Mouse (Mus musculus) layer of hippocampus, adult 9-11 months (tissue): ENCODE data around the gene 1700023F06Rik.
"Not testable (repeated sequence)": the region's sequence is repeated elsewhere in the genome, so short reads cannot be mapped to it uniquely, and the experiment has no call there.

Experiments
- DNase-seq: peaks from one replicate; pipeline ENCODE4 v3.0.0; 2022

1700023F06Rik gene

DNA sequence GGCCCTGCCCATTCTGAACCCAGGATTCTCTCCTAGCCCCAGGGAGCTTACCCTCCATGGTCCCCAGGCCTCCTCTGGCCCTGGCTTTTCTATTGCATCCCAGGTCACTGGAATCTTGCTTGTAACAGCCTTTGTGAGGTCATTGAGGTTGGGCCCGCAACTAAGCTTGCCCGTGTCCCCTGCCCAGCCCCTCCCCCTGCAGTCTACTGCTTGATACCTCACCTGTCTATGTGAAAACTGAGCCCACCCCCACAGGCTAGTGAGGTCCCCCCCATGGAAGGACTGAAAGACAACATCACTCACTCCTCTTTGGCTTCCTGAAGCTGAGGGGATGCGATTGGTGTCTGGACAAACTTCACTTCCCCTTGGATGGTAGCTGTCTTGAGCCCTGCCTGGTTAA is at the start of gene 1700023F06Rik:
1700023F06Rik (minus strand) TSS at position 101 of the 400 bp plus-strand sequence.
- no peak for DNase-seq

DNA sequence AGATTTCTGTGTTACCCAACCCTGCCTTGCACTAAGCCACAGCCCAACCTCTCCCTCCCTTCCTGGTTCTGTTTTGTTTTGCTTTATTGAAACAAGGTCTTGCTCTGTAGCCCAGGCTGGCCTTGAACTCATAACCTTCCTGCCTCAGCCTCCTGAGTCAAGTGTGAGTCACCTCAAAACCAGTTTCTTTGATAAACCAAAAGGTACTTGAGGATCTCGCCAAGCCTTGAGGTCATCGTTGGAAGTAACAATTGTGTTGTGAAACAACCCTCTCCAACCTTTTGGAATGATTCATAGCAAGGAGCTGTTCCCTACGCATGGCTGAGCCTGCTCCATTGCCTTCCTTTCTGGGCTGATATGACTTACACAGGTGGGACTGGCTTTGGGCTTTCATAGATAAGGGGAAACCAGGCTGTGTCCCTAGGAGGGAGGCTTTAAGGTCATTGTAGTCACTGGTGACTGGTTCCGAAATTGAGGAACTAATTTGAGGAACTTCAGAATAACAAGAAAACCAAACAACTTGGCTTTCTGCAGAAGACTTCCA is 49.7 kb upstream of the 1700023F06Rik start:
- DNase-seq, result no peak

DNA sequence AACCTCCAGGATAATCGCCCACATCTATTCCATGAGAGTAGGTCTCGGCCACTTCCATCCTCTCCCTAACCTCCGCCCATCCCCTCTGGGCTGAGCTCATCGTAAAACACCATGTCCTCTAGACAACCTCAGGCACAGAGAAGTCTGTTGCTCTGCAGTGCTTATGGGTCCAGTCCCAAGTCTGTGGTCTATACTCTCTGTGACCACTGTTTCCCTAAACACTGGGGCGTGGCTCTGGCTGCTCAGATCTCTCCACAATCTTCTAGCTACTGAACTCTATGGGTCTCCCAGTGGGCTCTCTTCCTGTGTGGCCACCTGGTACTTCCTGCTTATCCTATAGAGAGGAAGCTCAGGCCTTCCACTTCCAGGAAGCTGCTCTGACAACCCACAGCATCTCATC is 45.2 kb upstream of the 1700023F06Rik start:
- no peak for DNase-seq

DNA sequence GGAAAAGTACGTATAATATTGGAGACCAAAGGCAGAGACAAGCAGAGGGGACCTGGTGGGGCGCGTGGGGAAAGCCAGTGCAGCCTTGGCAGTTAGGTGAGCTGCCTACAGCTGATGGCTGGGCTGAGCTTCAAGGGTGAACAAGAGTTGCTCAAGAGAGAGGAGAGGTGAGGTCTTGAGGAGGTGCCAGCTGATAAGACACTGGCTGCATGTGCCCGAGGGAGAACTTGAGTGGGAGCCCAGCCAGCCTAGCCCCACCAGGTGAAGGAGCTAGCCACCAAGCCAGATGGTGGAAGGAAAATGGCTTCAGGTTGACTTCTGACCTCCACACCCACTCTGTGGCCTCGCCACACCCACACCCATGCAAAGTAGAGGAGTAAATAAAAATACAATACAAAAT is 44.0 kb upstream of the 1700023F06Rik start:
- no peak for DNase-seq

DNA sequence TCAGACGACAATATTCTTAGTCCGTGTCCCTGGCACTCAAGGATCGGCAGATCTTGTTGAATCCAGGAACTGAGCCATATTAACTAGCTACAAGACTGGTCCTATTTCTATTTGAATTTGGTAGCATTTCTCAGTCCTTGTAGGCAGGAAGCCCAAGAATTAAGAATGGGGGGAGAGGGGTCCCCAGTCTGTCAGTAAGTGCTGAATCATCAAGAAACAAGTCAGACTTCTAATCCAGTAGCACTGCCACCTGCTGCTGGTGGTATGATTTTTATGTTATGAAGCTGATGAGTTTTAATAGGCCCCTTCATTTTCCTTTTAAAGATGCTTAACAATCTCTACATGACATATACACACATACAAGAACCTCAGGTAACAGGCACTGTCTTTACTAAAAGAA is 42.0 kb upstream of the 1700023F06Rik start:
- DNase-seq, result no peak

DNA sequence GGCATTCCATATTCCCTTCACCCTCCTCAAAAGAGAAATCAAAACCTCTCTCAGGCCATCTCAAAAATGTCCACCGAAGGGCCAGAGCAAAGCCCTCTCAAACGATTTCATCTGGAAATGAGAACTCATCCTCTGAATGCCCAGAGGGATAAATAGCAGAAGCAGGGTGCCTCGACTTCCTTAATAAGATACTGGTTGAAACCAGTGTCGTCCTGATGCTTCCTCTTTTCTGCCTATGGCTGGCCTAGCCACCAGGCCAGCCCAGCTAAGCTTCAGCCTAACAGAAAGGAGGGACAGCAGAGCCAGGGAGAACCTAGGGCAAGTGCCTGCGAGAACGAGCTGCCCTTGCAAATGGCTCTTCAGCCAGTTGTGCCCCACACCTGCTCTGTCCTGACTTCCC is 41.2 kb upstream of the 1700023F06Rik start:
- DNase-seq, result peak; percentile 49

DNA sequence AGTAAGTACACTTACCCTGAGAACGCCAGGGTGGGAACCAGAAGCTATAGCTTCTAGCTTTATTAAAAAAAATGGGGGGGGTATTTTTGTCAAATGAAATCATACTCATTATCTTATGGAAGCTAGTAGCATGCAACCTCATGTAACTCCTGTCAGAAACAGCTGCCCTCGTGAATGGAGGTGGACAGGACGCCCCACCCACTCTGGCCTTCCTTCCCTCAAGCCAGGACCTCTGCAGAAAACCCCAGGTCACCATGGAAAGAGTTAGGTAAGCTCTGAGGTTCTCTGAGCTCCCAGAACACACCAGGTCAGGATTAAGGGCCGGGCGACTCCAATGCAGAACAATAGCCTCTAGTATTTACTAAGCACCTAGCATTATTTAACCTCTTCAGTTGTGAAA is 40.5 kb upstream of the 1700023F06Rik start:
- no peak for DNase-seq

DNA sequence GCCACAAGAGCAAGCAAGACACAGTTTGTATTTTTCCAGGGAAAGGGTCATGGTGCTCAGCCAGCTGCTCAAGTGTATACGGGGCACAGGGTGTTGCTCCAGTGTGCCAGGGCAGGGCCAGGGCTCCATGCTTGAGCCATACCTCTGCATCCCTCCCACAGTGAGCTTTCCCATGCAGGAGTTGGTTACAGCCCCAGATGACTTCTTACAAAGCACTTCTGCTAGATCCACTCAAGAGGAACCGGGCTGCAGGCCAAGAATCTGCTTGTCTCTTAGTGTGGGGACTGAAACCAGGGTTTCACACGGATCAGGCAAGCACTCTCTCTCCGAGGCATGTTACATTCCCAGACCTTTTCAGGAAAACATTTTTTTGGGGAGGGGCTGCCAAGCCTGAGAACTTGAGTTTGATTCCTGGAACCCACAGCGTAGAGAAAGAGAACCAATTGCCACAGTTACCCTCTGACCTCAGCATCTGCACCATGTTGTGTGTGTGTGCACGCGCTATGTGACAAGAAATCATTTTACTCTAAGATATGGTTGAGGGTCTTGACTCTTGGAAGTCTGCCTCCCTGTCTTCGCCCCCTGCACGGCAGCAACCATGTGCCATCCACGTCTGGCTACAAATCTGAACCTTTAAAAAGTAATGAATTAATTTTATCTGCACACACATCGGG is 39.3 kb upstream of the 1700023F06Rik start:
- DNase-seq, result peak; percentile 83

DNA sequence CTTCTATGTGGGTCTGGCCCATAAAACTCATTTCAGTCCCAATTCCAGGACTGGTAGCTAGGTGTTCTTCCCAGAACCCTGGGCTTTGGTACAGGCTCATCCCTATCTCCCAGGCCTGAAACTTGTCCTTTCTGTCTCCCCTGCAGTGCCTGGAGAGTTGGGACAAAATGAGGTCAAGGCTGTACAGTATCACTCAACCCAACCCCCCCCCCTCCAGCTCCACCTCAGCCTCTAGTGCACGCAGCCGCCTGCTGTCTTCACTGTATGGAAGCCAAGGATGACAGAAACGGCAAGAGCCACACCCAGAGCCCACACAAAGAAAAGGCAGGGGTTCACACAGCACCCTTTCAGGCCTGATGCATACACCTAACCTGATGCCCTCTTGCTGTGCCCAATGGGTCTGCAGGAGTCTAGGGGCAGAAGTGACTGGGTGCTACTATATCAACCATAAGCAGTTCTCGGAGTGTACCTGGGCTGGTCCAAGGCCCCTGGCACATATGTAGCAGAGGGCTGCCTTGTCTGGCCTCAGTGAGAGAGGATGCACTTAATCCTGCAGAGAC is 38.5 kb upstream of the 1700023F06Rik start:
- no peak for DNase-seq

DNA sequence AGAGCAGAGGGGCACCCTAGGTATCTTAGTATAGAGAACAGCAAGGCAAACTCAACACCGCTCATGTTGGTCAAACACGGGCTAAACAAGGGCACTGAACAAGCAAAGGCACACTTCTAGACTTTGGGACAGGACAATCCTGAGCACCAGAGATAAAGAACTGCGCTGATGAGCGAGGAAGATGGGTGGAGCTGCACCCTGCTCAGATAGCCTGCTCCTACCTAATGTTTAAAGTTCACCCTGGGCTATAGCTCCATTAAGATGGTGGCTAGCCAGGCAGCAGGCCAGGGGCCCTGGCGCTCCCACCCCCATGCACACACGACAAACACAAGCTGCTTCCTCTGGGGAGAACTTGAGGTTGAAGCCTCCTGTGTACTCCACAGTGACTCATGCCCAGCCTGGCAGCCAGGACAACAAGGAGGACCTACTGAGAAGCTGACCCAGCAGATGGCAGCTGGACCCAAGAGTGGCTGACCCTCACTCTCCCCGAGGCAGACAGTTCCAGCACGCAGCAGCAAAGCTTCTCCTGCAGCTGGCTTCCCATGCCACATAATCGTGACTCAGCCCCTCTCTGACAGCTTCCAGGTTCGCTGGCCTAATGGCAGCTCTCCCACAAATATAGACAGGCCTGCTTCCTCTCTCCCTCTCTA is 37.8 kb upstream of the 1700023F06Rik start:
- peak; percentile 65 for DNase-seq

DNA sequence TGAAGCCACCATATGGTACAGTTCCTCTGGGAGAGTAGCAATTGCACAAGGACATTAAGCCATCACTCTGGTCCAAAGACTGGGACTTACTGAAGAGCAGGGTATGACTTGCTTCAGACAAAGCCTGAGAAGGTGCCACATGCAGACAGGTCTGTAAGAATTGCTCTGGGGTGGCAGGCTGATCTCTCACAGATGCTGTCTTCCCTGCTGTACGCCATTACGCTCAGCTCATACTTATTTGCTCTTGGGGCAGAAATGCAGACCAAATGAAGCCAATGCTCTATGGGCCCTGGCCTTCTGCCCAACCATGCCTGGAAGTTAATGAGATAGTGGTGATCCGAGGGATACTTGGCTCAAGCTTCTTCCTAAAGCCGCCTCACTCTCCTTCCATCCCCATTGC is 36.5 kb upstream of the 1700023F06Rik start:
- no peak for DNase-seq

DNA sequence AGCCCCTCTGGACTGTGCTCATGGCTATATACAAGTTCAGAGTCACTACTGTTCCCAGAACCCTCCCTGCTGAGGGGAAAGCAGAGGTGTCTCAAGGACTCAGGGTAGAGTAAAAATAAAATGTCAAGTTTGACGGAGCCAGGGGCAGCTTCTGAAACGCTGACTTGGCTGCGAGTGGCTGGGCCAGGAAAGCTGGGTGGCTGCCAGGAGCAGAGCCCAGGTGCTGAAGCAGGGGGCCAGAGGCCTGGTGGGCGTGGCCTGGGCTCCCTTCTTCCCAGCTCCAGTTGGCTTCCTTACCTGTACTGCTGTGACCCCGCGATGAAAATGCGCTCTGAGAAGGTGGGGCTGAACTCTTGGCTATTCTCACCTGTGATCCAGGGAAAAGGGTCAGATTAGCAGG is 32.4 kb upstream of the 1700023F06Rik start:
- no peak for DNase-seq

DNA sequence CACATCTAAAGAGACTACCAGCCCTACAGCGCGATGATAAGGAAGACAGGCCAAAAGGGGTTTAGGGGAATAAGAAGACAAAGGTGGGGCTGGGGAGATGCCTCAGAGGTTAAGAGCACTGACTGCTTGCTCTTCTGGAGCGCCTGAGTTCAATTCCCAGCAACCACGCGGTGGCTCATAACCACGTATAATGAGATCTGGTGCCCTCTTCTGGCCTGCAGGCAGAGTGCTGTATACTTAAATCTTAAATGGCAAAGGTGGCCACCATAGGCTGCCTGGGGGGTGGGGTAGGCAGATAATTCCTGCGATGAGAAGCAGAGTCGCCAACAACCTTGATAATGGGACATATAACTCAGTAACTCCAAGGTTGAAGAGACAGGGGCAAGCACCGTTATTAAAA is 29.4 kb upstream of the 1700023F06Rik start:
- DNase-seq, result no peak

DNA sequence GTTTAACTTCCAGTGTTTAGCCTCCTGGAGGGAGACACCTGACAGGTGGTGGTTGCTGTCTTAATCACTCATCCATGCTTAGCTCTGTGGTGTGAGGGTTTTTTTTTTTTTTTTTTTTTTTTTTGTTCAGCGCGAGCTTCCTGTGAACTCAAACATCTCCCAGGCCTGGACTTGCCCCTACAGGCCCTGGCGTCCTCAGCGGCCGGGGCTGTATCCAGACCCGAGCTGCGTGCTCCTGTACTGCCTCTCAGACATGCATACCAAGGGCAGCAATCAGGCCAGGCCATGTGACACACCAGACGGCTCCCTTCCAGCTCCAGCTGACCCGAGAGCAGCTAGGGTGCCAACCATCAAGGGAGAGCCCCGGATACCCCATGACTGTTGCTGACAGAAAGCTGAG is 28.5 kb upstream of the 1700023F06Rik start:
- no peak for DNase-seq

DNA sequence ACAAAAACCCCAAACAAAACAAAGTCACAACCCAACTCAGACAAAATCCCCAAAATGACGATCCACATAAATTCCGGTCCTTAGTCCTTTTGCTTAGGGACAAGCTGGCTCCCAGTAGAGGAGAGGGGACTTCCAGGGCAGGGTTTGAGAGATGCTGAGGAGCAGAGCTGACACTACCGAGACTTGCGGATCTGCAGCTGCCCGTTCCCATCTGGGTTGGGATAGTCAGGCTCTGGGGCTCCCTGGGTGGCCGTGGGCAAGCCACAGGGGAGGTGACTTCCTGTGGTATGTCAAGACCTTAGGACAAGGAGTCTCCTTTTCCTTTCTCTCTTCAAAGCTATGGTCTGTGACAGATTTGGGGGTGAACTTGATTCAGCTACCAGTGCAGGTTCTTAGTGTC is 28.1 kb upstream of the 1700023F06Rik start:
- DNase-seq, result no peak

DNA sequence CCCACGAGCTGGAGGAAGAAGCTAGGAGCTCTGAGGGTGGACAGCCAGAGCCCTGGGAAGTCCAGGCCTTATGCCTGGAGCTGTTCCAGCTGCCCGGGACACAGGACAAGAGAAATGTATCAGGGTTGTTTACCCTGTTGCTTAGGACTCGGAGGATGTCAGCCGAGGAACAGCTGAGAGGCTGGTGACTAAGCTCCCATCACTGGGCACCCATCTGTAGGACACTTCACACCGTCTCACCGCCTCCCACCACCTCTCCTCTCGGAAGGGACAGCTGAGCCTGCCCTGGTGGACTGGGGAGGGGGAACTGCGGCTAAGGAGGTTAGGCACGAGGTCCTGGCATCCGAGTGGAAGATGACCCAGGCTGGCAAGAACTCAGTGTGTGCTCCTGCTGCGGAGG is 27.3 kb upstream of the 1700023F06Rik start:
- no peak for DNase-seq

DNA sequence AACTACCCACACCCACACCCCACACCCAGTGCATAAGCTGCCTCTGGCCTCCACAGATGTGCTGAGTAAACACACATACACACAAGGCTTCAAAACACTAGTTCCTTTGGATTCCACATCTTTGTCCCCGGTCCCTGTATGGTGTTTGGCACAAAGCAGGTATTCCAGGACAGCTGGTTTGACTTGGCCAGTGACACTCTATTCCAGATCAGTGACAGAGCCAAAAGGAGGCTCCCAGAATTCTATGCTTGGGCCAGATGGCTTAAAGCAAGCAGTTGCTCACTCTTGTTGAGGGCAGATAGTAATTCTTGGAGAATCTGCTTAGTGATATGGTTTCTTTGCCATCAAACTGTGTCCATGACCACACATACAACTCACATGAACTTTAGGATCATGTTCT is 26.1 kb upstream of the 1700023F06Rik start:
- no peak for DNase-seq

DNA sequence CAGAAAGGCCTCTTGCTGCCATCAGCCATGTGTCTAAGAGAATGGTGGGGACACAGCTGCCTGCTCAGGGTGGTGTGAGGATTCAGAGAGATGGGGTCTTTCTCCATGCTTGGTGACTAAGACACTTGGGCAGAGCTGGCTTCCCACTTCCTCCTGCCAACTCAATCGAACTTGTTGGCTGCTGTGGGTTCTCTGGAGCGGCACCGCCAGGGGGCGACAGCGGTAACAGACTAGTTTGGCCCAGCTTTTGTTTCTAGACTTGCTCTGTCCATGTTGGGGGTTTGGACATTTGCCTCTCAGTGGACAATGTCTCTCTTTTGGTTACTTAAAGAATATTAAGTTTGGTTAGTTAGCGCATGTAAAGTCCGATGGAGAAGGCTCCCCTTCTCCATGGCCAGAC is 24.6 kb upstream of the 1700023F06Rik start:
- DNase-seq, result peak; percentile 83

DNA sequence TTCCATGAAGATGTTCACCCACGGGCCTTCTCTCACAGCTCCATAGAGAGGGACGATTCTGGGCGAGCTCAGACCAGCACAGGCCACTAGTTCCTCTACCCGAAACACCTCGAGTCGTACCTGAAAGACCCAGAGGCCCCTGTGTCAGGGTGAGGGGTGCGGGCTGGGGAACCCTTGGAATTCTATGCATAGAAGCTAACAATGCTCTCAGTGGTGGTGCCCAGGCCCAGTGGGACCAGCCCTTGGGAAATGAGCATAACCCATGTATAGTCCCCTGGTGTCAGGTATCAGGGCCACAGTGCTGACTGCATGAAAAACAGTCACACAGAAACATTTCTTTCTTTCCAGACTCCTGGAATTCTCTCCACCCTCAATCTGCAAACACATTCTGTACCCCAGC is 23.0 kb upstream of the 1700023F06Rik start:
- DNase-seq, result no peak

DNA sequence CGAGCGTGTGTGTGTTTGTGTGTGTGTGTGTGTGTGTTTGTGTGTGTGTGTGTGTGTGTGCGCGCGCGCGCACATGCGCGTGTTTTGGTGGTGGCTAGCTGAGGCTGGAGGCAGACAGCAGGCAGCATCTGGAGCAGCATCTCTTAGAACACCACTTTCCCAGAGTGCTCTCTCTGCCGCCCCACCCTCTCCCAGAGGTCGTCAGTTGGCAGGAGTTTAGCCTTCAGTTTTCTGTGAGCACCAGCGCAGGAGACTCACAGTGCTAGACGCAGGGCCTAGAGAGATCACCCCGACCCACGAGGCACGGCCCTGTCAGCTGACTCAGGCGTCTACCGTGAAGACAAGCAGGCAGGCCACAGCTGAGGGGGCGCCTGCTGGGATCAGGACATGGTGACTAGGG is 22.3 kb upstream of the 1700023F06Rik start:
- no peak for DNase-seq

DNA sequence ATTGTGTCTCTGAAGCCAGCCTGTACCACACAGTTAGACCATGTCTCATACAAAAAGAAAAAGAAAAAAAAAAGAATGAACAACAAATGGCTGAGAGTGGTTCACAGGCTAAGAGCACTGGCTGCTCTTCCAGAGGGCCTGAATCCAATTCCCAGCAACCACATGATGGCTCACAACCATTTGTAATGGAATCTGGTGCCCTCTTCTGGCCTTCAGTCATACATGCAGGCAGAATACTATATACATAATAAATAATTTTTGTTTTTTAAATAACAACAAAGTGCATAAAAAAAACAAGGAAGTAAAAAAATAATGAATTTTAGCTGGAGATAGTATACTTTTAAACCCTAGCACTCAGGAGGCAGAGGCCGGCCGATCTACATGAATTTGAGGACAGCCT is 21.2 kb upstream of the 1700023F06Rik start:
- no peak for DNase-seq

DNA sequence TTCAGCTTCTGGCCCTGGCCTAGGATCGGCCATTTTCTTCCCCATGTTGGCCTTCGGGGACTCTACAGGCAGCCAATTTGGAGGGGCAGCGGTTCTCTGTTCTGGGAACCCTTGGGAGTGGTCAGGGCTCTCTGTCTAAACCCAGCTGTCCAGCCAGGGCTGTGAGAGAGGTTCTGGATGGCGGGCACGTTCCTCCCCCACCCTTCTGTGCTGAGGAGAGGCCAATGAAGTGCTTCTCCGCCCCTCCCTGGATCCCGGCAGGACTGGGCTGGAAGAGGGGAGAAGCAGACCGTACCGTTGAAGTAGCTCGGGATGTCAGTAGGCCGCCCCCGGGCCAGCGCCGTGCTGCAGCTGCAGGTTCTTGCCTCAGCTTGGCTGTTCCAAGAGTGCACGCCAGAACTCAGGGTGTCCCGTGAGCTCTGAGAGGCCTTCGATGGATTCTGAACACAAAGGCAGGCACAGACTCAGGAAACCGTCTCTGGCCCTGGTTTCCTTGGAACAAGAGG is 15.6 kb upstream of the 1700023F06Rik start:
- DNase-seq, result no peak

DNA sequence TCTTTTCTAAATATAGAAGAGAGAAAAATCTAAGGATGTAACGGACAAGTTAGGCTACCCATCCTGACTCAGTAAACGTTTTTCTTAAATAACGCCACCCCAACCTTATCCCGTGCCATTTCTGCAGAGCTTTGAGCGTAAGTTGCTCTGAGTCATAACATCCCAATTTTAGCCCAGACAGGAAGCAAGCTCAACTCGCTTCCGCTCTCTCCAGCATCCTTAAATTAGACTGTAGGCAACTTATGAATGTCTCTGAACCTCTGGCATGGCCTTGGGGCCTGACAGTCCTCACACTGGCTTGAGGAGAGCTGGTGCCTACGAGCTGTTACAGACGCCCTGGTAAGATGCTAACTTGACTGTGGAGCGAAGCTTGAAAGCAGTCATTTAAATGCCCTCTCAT is 15.1 kb upstream of the 1700023F06Rik start:
- peak; percentile 60 for DNase-seq

DNA sequence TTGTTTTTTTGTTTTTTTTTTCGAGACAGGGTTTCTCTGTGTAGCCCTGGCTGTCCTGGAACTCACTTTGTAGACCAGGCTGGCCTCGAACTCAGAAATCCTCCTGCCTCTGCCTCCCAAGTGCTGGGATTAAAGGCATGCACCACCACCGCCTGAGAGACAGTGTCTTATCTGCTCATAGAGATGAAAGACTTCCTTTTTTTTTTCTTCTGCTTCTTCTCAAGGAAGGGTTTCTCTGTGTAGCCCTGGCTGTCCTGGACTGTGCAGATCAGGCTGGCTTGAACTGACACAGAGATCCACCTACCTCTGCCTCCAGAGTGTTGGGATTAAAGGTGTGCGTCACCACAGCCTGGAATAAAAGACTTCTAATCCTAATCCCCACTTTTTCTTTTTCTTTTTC is 14.4 kb upstream of the 1700023F06Rik start:
- not testable (repeated sequence) for DNase-seq
